Mouse (Mus musculus) E14TG2a.4 (cell line): ENCODE results near the gene Arih2.

Experiments
- CTCF ChIP-seq: conservative IDR thresholded peaks from 2 replicates; pipeline ENCODE4 v1.5.1; 2014; ENCODE audit warnings: low read length
- POU5F1 ChIP-seq: IDR thresholded peaks from 2 replicates; pipeline ENCODE4 v1.6.1; 2014; ENCODE audit warnings: low read length, borderline replicate concordance

DNA sequence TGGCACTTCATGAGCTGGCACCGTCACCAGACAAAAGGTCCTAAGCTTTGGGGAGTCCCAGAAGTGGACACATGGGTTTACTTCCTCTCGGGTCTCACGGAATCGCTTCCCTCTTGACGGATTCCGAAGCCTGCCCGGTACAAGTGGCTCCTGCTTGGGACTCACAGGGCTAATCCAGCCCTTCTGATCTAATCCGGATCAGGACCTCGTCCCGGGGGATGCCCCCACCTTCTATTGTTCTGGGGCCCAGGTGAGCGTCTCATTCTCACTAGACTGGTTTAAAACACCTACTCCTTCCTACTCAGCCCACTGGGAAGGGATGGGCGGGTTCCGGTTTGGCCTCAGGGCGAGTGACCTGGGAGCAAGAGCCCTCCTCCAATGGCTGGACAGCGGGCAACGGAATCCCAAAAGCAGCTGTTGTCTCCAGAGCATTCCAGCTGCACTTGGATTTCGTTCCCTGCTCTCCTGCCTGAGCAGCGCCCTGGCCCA is 81.2 kb downstream of the Arih2 start:
- TF ChIP-seq CTCF (no peak), POU5F1 (no peak)
